Mouse (Mus musculus) thymus, postnatal 25 days (tissue): ENCODE results near the gene E2f3.
A peak's percentile ranks its signal among the peaks of the same experiment; 100 is the strongest.

Experiments used
- DNase-seq: peaks from one replicate; pipeline ENCODE4 v3.0.0; 2022

E2f3 gene

DNA sequence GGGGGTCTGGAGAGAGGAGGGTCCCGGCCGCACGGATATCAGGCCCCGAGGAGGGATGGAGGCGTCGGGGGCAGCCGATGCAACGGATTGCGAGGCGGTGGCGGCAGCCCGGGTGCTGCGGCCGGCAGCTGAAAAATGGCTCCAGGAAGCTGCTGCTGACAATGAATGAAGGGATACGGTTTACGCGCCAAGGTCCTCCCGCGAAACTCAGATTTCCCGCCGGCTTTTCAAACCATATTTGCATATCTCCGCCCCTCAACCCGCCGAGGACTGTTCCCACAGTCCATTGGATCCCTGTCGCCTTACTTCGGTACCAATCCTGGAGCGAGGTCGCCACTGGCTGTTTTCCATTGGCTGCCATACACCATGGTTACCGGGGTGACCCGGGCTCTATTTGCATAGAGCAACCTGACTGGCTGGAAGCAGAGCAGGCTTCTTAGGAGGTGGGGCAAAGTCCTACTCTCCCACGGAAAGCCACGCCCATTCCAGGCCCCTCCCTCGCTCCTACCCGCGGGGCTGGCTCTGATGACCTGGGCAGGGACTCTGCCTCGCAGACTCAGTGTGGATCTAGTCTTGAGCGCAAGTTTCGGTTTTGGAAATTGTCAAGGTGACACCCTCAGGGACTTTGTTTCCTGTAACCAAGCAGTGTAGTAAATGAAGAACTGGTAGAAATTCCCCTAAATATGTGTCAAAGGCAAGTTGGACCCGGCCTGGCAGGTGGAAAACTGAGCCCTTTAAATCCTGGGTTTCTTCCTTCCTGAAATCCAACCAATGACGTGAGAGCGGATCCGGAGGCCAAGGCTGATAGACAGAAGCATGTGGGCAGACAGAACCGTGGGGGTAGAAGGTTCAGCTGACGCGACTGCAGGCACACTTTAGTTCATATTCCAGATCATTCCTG, at the start of gene E2f3:
Gene E2f3, minus strand, starts transcription at position 209 of the 901 bp plus-strand sequence.
- peak; percentile 94 for DNase-seq

DNA sequence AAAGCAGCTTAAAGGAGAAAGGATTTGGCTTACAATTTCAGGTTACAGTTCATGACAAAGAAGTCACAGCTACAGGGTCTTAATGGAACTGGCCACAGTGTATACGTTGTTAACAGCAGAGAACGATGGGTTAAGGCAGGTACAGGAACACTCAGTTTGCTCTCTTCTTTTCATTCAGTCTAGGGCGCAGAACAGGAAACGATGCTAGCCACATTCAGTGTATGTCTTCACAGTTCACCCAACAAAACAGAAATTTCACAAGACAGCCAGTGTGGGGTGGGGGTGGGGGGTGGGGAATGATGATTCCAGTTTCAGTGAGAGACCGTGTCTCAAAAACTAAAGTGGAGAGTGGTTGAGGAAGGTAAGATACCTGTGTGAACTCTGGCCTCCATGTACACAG, 48.7 kb upstream of the E2f3 start:
- no peak for DNase-seq

DNA sequence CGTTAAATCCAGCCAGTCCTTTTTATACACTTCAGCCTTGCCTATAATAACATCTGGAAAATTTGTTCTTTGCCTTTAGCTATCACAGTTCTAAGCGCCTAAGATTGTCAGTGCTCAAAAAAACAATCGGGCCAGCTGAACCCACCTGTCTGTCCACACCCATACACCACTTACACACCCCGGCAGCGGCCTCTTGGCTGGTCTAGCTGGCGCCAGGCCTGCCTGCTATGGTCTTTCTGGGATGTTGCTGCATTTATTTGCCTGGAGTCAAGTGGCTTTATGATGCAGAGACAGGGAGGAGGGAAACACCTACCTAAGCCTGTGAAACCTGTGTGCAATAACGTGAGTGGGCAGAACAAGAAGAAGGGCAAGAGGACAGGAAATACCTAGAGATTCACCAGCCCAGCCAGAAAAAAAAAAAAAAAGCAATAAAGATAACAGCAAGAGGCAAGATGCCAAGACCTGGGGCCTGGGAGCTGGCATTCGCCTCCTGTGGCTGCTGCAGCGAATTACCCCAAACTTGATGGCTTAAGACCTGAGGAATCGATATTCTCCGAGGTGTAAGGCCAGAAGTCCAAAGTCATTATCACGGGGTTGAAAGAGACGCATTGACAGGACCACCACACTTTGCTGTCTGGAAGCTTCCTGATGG, 45.9 kb upstream of the E2f3 start:
- DNase-seq: no peak

DNA sequence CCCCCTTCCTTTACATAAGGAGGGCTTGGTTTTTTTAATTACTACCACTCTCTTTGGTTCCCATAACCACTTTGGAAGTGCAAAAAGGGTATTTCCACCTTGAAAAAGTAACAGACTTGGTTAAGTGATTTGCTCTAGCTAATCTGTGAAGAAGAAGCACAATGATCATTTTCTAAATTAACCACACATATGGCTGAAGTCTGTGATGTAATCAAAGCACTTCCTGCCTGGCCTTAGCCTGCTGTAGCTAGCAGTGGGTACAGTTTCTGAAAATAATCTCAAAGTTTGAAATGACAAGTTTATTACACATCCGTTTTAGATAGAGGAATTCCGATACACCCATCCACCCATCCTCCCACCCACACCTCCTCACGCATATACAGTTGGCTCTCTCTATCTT, 42.0 kb upstream of the E2f3 start:
- no peak for DNase-seq

DNA sequence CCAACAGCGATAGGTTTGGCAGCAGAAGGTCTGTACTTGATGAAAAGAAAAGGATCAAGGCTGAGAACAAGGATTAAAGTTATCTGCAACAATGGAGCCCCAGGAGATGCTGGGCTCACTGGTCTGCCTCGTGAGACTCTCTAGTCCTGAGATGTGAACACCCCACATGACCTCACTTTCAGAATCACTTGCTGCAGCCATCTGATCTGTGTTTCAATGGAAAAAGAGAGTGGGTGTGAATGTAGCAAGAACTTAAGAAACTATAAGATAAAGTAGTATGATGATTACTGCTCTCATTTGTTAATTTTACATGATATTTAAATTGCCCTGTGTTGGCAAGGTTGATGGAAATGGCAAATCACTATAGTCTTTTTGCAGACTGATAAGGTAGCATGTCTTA, 36.6 kb upstream of the E2f3 start:
- no peak for DNase-seq

DNA sequence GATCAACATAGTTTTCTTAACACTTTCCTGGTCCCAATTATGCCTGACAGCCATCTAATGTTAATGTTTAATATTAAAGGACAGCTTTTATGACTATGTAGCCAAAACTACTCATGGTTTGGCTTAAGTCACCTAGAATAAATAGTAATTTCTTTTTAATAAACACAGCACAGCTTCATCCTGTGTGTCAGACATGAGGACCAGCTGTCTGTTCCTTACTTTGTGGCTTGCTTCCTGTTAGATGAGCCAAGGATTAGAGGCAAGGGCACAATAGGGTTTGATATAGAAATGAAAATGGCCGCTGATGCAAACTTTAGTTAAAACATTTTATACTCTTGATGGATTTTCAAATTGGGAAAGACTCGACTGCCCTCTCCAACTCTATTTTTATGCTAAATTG, 32.7 kb upstream of the E2f3 start:
- DNase-seq: no peak

DNA sequence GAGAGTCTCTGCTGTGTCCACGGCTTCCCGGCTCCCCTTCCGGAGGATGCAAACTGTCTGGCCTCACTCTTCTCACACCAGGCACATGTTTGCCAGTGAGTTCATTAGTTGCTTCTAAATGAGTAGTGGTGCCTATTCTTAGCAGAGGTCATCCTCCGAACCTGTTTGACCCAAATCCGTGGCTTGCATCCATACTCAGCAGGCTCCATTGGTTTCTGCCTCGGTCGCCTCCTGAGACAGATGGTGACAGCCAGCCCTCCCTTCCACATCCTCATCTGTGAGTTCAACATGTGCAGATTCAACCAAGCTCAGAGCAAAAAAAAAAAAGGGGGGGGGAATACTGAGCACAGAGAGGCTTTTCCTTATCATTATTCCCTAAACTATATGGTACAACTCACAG, 31.7 kb upstream of the E2f3 start:
- DNase-seq: no peak

DNA sequence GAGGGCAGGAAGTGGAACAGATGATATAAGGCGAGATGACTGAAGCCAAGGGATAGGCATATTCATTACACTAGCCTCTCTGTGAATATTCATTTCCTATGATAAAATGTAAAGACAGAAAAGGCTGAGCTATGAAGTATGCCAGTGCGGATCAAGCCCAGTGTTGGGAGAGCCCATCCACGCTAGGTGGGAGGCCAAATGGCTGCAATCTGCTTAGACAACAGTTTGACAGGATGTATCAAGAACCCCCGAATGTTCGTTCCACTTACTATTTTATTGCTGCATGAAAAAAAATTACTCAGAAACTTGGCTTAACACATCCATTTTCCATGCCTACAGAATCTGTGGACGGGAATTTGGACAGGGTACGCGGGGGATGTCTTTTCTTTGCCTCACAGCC, 28.7 kb upstream of the E2f3 start:
- no peak for DNase-seq

DNA sequence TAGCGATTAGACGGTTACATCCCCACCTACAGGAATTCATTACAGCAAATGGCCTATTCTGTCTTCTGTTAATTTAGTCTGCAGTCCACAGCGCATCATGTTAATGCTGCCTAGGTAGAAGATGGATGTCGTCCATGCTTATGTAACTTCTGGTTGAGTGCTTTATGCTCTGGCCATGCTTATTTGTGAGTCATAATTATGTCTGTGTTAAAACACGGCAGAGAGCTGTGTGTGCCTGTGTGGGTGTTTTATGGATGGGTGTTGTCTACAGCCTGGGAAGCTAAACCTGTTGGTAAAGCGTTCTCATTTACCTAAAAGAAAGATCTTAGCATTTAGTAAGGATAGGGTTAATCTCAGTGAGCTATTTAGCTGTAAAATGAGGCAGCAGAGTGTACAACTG, 26.4 kb upstream of the E2f3 start:
- no peak for DNase-seq

DNA sequence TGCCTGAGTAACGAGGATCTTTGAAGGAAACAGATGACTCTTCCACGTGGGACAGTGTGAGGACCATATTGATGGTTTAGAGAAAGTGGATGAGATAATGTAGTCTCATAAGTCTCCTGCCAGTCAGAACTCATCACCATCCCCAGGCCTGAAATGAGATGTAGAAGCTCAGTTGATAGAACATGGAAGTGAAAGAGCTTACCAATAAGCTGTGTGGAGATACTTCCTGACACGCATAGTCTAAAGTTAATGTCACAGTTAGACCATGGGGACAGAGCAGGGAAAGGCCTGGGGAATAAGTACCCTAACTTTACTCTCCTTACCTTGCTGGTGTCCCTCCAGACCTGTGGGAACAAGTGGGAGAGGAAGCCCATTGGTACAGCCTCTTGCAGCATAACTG, 22.9 kb upstream of the E2f3 start:
- DNase-seq: no peak

DNA sequence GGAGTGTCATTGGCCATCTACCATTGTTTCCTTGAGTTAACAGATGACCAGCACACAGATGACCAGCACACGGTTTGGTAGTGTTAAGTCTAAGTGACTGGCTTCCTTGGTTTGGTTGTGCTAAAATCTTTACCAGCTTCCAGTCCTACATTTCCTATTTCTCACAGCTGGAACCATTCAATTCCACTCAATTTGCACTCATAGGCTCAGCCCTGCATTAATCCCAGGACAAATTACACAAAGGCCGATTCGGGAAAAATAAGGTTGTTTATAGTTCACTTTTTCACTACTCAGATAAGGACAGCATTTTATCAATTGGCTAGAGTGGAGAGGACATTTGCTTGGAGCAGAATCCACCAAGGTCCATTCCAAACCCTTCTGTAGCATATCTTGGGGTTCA, 19.6 kb upstream of the E2f3 start:
- DNase-seq: no peak

DNA sequence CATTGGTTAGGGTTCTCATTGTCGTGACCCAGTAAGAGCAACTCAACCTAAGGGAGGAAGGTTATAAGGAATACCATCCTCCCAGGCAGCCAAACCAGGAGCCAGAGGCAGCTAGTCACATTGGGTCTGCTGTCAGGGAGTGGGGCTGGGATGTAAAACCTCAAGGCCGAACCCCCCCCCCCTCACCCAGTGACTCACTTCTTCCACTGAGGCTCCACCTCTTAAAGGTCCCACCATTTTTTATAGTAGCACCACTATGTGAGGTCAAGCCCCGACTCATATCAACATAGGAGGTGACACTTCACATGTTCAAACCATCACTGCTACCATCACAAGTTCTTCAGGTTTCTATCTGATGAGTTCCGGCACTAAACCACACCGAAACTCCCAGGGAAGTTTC, 19.0 kb upstream of the E2f3 start:
- no peak for DNase-seq

DNA sequence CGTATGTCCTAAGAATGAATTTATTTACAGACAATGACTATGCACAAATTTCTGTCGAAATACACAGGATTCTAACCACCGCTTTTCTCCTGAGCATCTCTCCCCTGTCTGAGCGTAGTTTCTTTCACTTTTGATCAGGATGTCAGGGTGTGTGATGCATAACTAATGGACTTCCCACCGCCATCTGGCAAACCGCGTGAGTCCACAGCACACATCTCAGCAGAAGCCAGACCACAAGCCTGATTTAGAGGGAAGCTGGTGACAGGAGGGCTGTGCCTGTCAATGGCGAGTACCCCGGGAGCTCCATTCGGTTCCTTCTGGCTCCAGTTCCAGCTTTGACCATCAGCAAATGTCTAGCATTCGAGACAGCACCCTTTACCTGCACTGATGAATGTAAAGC, 17.3 kb upstream of the E2f3 start:
- DNase-seq: no peak

DNA sequence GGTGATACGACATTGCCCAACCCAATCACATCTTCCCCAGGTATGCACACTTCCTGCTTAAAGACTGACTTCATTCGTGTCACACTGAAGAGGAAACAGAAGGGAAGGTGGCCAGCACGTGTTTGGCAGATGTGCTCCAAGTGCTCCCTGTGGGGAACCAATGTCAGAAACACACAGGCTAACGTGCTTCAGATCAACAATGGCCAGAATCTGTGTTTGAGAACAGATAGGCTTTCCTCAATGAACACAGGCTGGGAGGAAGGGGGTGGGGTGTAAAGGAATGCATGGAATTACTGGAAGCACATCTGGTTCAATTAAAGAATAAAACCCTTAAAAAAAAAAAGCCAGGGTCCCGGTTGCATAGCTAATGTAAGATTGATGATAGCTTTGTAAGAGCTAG, 15.2 kb upstream of the E2f3 start:
- no peak for DNase-seq

DNA sequence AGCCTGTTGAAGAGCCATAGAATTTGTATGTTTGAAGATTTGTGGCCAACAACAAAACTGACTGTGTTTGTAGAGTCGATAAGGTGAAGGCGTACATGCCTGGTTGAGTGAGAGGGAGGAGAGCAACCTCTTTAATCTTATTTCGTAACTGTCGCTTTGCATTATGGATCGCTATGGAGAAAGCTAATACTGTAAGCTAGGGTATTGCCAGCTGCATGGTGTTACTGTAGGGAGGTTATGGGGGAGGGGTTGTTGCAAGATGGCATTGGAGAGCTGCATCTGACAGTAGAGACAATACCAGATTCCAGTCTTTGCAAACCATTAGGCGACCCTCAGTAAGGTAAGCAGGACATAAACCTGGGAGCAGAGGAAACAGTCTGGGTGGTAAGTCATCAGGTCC, 2.1 kb upstream of the E2f3 start:
- DNase-seq: no peak

DNA sequence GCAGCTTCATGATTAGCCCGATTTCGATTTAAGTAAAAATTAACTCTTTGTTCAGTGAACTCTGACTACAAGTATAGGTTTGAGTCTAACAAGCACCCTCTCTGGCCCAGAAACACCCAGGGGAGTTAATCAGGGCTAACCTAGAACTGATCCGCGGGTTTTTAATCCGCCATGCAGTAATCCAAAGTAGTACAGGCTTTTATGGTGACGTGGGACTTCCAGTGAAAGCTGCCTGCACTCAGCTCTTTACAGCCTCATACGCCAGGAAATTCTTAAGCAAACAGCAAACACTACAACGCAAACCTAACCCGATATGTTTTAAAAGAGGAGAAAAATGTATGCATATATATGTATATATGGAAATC, 875 bp upstream of the E2f3 start:
- no peak for DNase-seq

DNA sequence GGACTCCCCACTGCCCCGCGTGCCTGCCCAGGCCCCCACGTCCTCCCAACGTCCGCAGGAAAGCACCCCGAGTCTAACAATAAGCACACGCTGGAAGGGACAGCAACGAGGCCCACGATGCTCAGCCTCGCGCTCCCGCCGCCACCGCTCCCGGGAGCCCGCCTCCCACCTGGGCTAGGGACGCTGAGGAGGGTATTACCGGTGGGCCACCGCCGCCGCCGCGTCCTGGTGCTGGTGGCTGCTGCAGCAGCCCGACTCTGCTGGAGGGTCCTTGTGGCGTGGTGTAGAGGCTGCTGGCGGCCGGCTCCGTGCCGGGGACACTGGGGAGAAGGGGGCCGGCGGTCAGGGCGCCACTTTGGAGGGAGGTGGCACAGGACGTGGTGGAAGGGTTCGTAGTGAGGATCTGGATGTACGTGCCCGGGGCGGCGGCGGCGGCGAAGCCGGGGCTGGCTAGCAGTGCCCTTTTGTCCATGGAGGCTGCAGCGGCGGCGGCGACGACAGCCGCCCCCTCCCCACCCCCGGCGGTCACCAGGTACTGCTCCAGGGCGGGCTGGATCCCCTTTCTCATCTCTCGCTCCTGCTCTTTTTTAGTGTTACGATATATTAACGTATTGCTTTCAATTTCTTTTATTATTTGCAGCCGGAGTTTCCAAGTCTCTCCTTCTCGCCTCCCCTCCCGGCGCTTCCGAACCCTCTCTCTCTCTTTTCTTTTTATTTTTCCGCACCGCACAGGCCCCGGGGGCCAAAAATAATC, 585 bp downstream of the E2f3 start:
- peak; percentile 49 for DNase-seq

DNA sequence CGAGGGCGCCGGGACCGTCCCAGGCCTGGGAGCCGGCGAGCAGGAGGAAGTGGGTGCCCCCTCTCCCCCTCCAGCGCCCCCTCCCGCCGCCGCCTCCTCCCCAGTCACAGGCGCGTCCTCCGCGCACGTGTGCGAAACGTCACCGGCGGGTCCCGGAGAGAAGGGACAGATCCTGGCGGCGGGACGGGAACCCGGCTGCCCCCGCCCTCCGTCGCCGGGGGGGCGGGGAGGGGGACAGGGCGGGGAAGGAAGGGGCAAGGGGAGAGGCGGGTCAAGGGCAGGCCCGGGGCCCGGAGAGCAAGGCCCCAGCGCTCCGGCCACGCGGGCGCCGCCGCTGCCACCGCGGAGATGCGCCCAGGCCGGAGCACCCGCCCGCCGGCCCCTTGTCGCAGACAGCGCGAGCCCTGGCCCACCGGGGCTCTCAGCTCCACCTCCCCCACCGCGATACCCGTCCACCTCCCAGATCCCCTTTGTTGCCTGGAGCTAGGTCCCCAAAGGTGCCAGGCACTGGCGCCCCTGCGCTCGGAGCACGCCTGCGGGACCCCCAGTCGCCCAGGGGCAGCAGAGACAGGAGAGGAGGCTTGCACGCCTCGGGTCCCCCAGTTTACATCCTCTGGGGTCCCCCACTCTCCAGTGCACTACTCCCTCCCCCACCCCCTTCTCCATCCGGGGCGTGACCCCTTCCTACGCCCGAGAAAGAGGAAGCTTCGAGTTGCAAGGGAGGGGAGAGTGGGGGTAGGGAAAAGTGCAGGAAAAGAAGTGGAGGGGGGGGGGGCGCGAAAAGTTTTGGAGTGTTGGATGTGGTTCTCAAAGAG, 1.4 kb downstream of the E2f3 start:
- peak; percentile 89 for DNase-seq

DNA sequence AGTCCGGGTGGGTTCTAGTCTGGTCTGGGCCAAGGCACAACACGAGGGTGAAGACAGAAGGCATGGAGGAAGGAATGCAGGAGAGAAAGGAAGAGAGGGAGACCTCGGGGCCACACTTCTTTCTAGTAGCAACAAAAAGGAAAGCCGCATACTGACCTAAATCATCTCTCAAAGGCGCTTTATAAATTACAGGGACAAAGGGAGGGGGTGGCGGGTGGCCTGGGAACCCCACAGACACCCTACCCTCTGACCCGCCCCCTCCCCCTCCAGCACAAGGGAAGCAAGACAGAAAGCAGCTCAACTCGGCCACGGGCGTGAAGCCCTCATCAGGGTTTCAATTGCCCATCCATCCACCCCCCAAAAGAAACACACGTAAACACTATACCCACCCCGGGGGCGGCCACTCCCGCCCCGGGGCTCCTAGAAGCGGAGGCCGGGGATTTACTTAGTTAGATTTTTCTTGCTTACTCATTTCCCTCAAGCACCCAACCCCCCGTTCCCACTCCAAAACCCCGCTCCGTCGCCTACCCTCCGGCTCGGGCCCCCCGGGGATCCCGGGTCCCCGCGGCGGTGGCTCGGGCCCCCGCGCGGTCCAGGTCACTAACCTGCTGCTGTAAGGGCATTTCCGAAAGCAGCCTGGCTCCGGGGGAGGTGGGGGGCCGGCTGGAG, 2.2 kb downstream of the E2f3 start:
- peak; percentile 21 for DNase-seq

DNA sequence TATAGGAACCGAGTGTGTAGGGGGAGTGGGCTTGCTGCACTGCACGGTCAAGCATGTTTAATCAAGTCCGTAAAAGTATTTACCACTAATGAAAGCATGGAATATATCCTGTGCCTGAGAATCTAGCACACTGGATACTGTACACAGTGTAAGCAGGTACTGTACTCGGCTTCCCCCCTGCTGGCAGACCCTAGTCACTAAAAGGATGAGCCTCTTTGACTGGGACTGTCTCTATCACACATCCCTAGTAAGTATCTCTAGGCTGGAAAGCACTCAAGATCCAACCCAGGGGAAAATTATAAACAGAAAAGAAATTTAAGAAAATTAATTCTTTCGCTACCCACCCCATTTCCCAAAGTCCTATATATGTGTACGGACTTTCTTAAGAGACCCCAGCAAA, 2.8 kb downstream of the E2f3 start:
- DNase-seq: peak; percentile 61

DNA sequence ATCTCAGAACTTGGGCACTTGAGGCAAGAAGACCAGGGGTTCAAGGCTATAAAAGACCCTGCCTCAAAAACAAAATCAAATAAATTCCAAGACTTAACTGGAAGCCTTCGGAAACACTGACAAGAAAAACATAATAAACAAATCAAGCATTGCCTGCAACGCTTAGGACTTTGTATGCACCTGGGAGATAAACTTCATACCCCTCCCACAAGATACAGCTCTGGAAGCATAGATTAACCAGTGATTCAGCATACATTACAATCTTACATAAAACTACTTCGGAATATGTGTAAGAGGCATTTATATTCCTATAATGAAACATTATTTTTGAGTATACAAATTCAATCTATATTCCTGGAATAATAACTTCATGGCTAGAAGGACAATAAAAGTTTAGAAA, 3.5 kb downstream of the E2f3 start:
- DNase-seq: no peak

DNA sequence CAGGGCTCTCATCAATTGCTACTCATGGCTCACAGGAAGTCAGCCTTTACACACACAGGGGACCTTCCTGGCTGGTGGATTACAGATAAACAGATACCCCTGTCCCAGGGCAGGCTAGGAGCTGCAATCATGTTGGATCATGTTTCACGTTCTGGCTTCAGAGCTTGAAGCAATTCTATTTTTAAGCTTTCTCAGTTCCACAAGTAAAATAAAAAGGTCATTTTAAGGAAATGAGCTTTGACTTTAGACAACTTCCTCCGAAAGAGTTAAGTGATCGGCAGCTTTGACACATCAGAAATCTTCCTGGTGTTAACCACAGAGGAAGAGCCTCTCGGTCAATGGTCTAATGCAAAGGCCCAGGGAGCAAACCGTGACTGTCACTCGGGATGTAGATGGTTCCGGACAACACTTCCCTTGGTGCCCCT, 6.7 kb downstream of the E2f3 start:
- no peak for DNase-seq
